Mouse (Mus musculus): ENCODE results near the gene Izumo1.

Izumo1 gene

GRCm38 (mm10) chr7:45621443-45621842, at the start of gene Izumo1:
Gene Izumo1, plus strand, starts transcription at chr7:45621811.
- peak; percentile 41 for DNase-seq (ENCODE audit: low read depth, low spot score)

DNA sequence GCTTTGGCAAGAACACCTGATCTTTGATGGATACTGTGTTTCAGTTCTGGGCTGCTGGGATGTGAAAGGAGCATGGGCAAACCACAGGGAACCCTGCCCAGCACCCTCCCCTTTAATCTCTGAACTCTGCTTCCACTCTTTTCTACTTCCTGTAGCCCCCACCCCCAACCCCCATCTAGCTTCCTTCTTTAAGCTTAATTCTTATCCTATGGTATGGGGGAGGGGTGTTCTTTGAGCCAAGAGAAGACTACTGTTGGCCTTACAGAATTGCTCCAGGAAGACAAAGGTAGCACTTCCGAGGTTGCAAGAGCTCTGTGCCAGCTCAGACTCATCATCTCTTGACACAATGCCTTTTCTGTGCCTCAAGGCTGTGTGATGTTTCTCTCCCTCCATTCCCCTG, 49.6 kb upstream of the Izumo1 start:
- no peak for DNase-seq (ENCODE audit: low read depth, low spot score)

DNA sequence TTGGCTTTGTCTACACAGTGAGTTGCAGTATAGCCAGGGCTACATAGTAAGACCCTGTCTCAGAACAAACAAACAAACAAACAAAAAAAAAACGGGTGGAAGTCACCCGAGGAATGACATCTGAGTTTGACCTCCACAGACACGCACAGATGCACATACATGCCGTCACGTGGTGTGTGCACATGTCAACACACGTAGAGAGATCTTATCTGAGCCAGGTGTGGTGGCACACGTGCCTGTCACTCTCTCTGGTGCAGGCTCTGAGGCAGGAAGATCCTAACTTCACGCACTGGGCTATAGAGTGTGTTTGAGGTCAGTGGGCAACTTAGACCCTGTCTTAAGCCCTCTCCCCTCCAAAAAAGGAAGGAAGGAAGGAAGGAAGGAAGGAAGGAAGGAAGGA, 47.7 kb upstream of the Izumo1 start:
- no peak for DNase-seq (ENCODE audit: low read depth, low spot score)

DNA sequence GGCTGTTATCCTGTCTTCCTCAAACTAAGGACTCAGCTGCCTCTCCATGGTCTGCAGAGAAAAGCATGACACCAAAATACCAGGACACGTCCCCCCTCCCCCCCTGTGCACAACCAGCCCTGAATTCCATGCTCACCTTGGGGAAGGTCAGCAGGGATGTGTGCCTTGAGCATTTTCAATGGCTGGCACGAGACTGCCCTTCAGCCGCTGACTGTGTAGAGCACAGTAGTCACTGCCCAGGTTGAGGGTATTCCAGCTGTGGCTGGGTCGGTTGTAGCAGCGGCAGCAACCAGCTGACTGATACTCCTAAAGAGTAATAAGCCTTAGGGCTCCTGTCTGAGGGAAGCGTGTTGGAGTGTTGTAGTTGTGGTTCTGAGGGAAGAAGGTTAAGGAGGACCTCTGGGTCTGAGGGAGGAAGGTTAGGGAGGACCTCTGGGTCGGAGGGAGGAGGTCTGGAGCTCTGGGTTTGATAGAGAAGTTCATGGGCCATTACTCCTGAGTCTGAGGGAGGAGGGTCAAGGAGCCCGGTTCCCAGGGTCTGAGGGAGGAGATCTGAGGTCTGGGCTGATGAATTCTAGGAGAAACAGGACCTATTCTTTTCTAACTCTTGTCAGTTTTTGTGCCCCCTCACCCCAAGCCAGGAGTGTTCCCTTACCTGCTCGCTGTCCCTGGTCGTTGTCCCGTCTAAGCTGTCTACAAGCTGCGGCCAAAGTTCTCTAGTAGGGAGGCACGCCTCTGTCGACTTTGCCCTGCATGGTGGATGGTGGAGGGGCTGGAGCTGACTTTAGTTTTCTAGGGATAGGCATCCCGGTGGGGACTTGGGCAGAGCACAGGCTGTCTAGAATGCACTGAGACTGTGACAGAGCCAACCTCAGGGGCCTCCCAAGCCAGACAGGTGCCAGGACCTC, 46.9 kb upstream of the Izumo1 start:
- DNase-seq (ENCODE audit: low read depth, low spot score): no peak

- DNase-seq (ENCODE audit: low read depth, low spot score): no peak
These were observed 35.7 kb upstream of the Izumo1 start for GRCm38 (mm10) chr7:45585923-45586322.

DNA sequence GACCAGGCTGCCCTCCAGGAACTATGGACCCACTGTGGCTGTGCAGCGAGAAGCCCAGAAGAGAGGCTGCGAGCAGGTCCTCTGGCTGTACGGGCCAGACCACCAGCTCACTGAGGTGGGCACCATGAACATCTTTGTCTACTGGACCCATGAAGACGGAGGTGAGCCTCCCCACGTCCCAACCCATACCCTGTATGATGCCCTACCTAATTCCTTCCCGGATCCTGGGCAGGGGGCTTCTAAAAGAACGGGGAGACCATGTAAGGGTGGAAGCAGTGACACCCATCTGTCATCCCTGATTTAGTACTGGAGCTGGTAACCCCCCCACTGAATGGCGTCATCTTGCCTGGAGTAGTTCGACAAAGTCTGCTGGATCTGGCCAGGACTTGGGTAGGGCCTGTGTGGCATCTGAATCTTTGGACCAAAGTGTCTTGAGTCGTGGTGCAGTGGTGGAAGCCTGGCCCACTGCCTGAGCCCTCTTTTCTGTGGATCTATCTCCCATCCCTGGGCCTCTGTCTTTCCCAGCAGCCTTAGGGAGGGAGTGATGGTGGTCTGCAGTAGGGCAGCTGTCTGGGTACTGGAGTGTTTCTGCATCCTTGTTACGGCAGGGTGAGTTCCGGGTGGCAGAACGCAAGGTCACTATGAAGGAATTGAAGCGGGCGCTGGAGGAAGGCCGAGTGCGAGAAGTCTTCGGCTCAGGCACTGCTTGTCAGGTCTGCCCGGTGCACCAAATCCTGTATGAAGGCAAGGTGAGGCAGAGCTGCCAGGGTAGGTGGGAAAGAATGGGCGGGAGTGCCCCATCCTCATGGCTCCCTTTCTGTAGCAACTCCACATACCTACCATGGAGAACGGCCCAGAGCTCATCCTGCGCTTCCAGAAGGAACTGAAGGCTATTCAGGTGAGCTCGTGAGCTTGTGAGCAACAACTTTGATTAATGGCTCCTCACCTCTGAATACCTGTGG, 33.7 kb upstream of the Izumo1 start:
- no peak for DNase-seq (ENCODE audit: low read depth, low spot score)

- DNase-seq (ENCODE audit: low read depth, low spot score): peak; percentile 92
These were observed 32.4 kb upstream of the Izumo1 start for GRCm38 (mm10) chr7:45589173-45589572.

DNA sequence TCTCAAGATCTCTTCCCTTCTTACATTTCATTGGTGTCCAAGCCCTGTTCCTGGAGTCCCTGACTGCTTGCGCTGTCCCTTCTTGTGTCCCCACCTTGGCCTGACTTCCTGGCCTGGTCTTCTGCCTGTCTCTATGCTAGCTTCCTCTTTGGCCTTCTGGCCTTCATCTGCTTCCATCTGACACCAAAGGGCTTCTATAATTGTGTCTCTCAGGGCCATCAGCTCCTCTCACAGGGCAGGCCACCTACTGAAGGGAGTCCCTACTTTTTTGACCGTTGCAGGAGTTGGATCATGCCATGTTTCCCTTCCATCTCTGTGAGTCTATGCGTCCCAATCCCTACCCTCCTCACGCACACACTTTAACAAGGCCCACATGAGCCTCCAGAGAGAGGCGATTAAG, 31.7 kb upstream of the Izumo1 start:
- DNase-seq (ENCODE audit: low read depth, low spot score): peak; percentile 27

GRCm38 (mm10) chr7:45590874-45591273, 30.7 kb upstream of the Izumo1 start:
- peak; percentile 61 for DNase-seq (ENCODE audit: low read depth, low spot score)

- peak; percentile 83 for DNase-seq (ENCODE audit: low read depth, low spot score)
These were observed 29.7 kb upstream of the Izumo1 start for GRCm38 (mm10) chr7:45591880-45592279.

DNA sequence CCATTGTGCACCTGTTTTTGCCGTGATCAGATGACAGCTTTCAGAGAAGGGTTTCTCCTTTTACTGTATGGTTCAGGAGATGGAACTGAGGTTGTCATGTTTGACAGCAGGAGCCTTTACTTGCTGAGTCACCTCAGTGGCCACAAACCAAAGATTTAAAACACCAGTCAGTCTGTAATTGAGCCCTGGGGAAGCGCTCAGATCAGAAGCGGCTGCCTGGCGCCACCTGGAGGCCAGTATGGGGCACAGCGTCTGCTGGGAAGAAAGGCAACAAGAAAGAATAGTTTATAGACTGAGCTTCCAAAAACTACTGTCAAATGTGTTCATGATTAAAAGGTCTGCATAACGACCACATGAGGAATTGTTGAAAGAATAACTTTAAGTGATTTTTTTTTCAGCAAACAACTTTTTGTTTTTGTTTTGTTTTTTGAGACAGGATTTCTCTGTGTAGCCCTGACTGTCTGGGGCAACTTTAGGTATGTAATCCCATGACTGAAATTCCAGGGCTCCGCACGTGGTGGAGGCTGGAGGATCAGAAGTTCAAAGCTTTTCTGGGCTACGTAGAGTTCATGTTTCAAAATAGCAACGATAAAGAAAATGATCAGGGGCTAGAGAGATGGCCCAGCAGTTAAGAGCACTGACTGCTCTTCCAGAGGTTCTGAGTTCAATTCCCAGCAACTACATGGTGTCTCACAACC, 28.3 kb upstream of the Izumo1 start:
- peak; percentile 89 for DNase-seq (ENCODE audit: low read depth, low spot score)

- DNase-seq (ENCODE audit: low read depth, low spot score): no peak
These were observed 26.4 kb upstream of the Izumo1 start for GRCm38 (mm10) chr7:45595176-45595575.

GRCm38 (mm10) chr7:45596107-45596506, 25.5 kb upstream of the Izumo1 start:
- no peak for DNase-seq (ENCODE audit: low read depth, low spot score)

- no peak for DNase-seq (ENCODE audit: low read depth, low spot score)
These were observed 24.6 kb upstream of the Izumo1 start for GRCm38 (mm10) chr7:45597013-45597412.

GRCm38 (mm10) chr7:45597527-45597926, 24.1 kb upstream of the Izumo1 start:
- no peak for DNase-seq (ENCODE audit: low read depth, low spot score)

- peak; percentile 34 for DNase-seq (ENCODE audit: low read depth, low spot score)
These were observed 22.4 kb upstream of the Izumo1 start for GRCm38 (mm10) chr7:45598960-45599879.

GRCm38 (mm10) chr7:45605704-45606289, 15.8 kb upstream of the Izumo1 start:
- no peak for DNase-seq (ENCODE audit: low read depth, low spot score)

DNA sequence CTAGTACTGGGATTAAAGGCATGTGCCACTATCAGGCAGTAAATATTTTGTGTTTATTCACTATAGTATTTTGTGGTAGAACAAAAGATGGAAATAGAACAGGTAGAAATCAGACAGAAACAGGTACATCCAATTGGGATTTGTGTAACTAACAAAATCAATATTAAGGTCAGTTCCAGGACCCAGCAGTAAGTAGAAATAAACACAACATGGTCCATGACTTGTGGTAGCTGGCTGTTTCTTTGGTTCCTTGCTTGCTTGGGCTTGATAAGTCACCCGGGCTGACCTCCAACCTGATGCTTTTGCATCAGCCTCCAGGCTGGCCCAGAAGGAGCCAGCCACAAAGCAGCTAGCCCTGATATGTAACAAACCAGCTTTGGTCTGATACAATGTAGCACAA, 12.1 kb upstream of the Izumo1 start:
- no peak for DNase-seq (ENCODE audit: low read depth, low spot score)

- peak; percentile 77 for DNase-seq (ENCODE audit: low read depth, low spot score)
These were observed 5.3 kb upstream of the Izumo1 start for GRCm38 (mm10) chr7:45616277-45616676.

GRCm38 (mm10) chr7:45617042-45617695, 4.4 kb upstream of the Izumo1 start, which contains the start of gene Fut1:
Gene Fut1, plus strand, starts transcription at chr7:45617289.
- no peak for DNase-seq (ENCODE audit: low read depth, low spot score)

All from A20 (cell line).